Mouse (Mus musculus) embryo, embryonic 10.5 days (tissue): ENCODE results near the gene Mrpl11.
"Not testable (repeated sequence)": the region's sequence is repeated elsewhere in the genome, so short reads cannot be mapped to it uniquely, and the experiment has no call there.

Experiments used
- DNase-seq: peaks from one replicate; pipeline ENCODE4 v3.0.0-alpha.2; 2015; ENCODE audit warnings: low spot score

Gene Mrpl11

DNA sequence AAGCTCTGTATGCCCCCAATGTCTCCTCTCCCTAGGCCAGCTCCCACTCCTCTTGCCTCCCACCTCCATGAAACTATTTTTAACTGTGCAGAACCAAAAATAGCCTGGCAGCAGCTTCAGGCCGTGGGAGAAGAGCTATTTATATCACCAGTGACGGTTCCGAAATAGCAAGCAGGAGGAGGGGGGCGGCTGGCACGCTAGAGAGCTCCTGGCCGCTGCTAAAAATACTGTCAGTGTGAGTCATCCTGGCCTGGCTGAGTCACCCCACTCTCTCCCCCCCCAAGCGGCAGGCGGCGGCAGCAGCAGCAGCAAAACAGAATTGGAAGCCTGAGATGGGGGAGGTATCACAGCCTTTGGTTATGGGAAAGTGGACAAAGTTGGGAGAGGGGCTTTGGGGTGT is 31.0 kb downstream of the Mrpl11 start:
- DNase-seq, result no peak

DNA sequence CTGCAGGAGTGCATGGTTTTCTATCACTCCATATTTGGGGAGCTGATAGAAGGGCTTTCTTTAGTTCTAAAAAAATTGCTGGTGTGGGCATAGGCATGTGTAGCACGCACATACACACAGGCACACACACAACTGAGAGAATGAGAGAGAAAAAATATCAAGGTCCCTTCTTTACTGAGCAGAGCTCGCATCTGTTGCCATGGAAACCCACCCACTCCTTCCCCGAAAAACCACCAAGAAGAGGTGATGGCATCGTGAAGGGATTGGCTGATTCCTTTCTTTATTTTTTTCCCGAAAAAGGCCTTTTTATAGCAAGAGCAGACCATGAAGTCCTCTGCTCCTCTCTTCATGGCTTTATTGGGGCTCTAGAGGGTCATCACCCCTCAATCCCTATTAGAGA is 32.1 kb downstream of the Mrpl11 start:
- no peak for DNase-seq

DNA sequence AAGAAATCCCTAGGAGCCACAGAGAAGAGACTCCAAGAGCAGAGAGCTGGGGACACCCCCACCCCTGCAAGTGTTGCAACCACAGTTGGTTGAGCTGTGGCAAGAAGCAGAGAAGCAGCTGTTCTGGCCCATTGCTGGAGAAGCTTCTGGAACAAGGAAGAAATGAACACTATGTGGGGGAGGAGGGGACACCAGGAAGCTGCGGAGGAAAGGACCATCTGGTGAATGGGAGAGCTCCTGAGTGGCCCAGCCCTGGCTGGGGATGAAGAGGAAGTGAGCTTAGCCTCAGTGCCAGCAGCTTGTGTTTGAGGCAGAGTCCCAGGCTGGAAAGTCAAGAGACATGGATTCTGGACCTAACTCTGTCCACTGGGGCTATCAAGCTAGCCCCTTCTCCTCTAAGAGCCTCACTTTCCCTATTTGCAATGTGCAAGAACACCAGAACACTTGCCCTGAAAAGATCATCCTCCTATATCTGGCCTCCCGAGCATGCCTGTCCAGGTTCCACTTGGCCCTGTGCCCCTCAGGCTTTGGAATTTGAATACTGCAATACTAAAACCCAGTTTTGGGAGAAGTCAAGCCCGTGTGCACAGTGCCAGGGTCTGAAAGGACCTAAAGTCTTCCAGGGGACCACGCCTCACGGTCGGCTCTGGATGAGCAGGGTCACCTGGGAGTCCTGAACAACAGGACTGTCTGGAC is 37.6 kb downstream of the Mrpl11 start:
- no peak for DNase-seq

DNA sequence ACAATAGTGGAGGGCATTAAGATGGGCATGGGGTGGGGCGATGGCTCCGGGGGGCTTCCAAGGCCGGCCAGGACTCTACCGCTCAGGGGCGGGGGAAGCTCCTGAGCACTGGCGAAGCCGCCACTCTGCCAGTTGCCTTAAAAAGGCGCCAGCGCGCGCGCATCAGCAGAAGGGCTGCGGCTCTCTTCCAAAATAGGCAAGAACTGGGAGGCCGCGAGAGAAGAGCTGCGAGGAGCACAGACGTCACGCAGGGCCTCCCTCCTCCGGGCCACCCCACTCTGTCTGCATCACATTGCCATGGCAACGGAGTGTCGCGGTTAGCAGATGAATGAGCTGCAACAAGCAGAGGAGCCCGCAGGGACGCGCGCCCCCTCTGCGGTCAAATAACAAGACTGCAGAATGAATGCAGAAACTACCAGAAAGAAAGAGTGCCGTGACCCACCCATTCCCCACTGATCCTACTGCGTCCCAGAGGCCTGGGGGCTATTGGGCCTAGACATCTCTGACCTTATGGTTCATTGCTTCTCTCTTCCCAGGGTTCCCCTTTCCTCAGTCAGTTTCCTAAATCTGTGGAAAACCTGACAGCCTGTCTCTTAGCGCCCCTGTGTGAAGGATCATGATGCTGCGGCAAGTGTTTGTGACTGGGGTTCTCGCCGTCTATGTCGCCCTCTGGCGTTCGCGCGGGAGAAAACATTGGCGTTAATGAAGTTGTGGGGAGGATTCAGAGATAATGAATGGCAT is 39.9 kb downstream of the Mrpl11 start:
- peak; percentile 92 for DNase-seq

DNA sequence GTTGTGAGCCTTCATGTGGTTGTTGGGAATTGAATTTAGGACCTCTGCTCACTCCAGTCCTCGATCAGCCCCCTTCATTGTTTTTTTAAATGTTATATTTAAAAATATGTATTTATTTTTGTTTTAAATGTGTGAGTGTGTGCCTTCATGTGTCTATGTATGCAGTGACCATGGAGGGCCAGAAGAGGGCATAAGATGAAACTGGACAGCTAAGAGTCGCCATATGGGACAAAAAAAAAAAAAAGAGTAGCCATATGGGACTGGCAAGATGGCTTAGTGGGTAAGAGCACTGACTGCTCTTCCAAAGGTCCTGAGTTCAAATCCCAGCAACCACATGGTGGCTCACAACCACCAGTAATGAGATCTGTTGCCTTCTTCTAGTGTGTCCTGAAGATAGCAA is 41.7 kb downstream of the Mrpl11 start:
- DNase-seq, result not testable (repeated sequence)

DNA sequence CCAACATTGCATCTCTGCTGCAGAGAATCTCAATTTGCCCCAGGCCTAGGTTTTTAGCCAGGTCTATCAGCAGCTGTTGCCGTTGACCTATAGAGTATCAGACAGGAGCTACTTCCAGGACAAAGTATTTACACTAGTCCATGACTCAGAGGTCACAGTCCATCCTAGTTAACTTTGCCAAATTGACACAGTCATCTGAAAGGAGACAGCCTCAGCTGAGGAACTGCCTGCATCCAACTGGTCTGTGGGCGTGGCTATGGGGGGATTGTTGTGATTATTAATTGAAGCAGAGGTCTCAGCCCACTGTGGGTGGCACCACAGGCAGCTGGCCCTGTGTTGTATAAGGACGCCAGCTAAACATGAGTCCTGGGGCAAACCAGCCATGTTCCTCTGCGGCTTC is 43.0 kb downstream of the Mrpl11 start:
- DNase-seq, result no peak

DNA sequence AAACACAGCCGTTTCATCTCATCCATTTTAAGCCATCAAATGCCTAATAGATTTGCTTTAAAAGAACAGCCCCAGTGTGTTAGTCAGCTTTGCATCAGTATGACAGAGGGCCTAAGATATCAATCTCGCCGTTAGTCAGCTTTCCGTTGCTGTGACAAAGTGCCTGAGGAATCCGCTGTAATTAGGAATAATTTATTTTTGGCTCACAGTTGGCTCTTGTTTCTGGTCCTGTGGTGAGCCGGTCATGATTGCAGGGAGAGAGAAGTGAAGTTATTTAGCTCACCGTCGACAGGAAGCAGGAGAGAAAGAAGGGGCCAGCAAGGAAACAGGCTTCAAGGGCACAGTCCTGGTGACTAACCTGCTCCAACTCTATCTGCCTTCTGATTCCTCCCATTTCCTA is 51.2 kb downstream of the Mrpl11 start:
- no peak for DNase-seq

DNA sequence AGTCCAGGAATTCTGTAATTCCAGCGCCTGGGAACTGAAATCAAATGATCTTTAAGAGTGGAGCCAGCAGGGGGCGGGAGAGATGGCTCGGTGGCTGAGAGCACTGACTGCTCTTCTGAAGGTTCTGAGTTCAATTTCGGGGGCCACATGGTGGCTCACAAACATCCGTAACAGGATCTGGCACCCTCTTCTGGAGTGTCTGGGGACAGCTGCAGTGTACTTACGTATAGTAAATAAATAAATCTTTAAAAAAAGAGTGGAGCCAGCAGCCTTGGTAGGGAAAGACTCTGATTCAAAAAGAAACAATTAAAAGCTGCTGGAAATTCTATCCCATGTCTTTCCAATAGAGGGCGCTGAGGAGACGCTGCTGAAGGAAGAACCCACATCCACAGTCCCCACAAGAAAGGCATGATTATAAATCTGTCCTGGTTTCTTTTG is 53.0 kb downstream of the Mrpl11 start:
- DNase-seq, result peak; percentile 74

DNA sequence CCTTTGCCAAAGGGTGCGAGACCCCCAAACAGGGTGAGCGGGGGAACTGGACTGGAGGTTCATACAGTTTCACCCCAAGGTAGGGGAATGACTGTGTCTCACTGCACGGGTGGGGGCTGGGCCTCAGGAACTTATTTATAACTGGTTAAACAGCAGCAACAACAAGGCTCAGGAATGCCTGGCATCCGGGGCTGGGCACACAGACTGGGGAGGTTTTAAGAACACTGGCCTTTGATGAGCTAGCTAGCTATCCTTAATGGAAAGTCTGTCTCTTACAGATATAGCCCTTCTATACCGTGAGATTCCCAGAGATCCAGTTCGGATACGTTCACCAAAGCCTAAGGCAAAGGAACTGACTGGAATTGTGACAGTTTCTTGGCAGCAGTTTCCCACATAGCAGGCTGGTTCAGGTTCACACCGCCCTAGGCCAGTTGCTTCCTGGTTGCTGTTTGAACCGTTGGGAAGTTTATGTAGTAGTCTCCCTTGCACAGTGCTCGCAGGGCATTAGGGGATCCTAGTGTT is 54.3 kb downstream of the Mrpl11 start:
- DNase-seq, result peak; percentile 33
